Mouse (Mus musculus): Measurements from ENCODE around the gene Lbp.

The Lbp gene

GRCm38 (mm10) chr2:158361678-158362320, 55.5 kb downstream of the Lbp start:
- ATAC-seq (ENCODE audit: low TSS enrichment) = peak; percentile 51; the same call in 1 of the 2 replicates

- no peak for ATAC-seq (ENCODE audit: low TSS enrichment)
Observed at GRCm38 (mm10) chr2:158364175-158364574, 57.9 kb downstream of the Lbp start.

GRCm38 (mm10) chr2:158365099-158365850, 59.0 kb downstream of the Lbp start:
- no peak for ATAC-seq (ENCODE audit: low TSS enrichment)

GRCm38 (mm10) chr2:158367654-158368053, 61.4 kb downstream of the Lbp start:
- ATAC-seq (ENCODE audit: low TSS enrichment) = no peak

GRCm38 (mm10) chr2:158368313-158368712, 62.0 kb downstream of the Lbp start:
- ATAC-seq (ENCODE audit: low TSS enrichment) = no peak

- no peak for ATAC-seq (ENCODE audit: low TSS enrichment)
Observed at GRCm38 (mm10) chr2:158369474-158370172, 63.3 kb downstream of the Lbp start.

- ATAC-seq (ENCODE audit: low TSS enrichment) = no peak
Observed at GRCm38 (mm10) chr2:158370173-158370550, 63.9 kb downstream of the Lbp start.

- no peak for ATAC-seq (ENCODE audit: low TSS enrichment)
Observed at GRCm38 (mm10) chr2:158373061-158373460, 66.8 kb downstream of the Lbp start.

- ATAC-seq (ENCODE audit: low TSS enrichment) = no peak
Observed at GRCm38 (mm10) chr2:158373516-158373915, 67.2 kb downstream of the Lbp start.

GRCm38 (mm10) chr2:158375443-158376122, 69.3 kb downstream of the Lbp start, which contains the start of gene Snhg11:
Snhg11 (plus strand) TSS chr2:158375638.
- peak; percentile 47 for ATAC-seq (ENCODE audit: low TSS enrichment)

GRCm38 (mm10) chr2:158376123-158376687, 69.9 kb downstream of the Lbp start:
- ATAC-seq (ENCODE audit: low TSS enrichment) = peak; percentile 8; the same call in 1 of the 2 replicates

GRCm38 (mm10) chr2:158376798-158377197, 70.5 kb downstream of the Lbp start:
- 0 out of 2 replicates have a peak, but pooled peaks have one; percentile 24 for ATAC-seq (ENCODE audit: low TSS enrichment)

GRCm38 (mm10) chr2:158377811-158378210, 71.5 kb downstream of the Lbp start:
- ATAC-seq (ENCODE audit: low TSS enrichment) = no peak

GRCm38 (mm10) chr2:158379354-158380078, 73.2 kb downstream of the Lbp start:
- peak; percentile 18 for ATAC-seq (ENCODE audit: low TSS enrichment)
